Mouse (Mus musculus): ENCODE results near the gene Smarca4.

Smarca4 gene

GRCm38 (mm10) chr9:21670354-21670753 is 54.4 kb downstream of the Smarca4 start:
- DNase-seq, result no peak

GRCm38 (mm10) chr9:21671753-21672152 is 55.8 kb downstream of the Smarca4 start:
- DNase-seq, result peak in 1 of 2 experiments; percentile 55

GRCm38 (mm10) chr9:21677706-21678105 is 61.7 kb downstream of the Smarca4 start:
- no peak for DNase-seq

DNA sequence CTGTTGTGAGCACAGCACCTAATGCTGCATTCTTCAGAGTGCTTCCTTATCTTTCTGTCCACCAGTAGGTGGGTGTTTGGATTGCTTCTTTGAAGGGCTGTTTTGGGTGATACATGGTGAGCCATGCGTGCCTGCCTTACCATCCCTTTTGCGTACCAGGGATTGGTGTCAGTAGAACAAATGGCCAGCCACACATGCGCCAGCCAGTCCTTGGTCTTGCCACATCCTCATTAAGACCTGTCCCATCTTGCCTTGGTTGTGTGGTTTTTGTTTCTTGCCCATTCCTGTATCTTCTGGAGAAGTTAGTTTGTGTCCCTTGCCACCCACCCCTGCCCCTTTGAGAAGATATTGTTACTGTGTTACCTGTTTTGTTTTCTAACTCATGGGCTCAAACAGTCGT is 64.5 kb downstream of the Smarca4 start:
- DNase-seq, result no peak

GRCm38 (mm10) chr9:21682827-21683226 is 66.9 kb downstream of the Smarca4 start:
- no peak for DNase-seq

DNA sequence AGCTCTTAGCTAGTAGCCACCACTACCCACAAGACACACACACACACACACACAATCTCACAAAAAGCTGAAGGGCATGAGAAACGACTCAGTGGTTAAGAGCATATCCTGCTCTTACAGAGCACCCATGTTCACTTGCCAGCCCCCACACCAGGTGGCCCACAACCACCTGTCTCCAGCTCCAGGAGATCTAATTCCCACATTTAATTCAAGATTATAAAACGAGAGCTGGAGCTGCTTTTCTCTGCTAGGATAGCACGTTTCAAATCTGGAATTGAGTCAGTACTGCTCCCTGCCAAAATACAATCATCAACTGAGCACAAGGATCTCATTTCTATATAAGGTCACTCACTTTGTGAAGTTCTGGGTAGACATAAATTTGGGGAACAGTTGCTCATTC is 67.9 kb downstream of the Smarca4 start:
- DNase-seq, result no peak

DNA sequence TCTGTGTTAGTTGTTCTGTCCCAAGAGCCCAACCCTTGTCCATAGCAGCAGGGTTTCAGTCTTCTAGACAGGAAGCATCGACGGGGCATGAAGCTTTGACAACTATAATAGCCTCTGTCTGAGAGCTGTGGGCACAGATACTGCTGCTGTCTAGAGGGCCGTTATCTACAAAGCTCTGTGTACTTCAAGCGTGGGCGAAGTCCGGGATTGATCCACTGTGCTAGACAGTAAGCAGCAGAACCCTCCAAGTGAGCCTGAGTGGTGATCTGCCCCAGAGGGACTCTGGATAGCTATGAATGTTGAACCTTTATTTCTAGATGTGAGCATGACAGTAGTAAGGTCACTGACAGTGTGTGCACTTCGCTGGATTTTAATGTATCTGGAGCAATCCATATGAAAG is 72.6 kb downstream of the Smarca4 start:
- DNase-seq, result no peak

- DNase-seq, result peak; percentile 66 to 85
Observed at GRCm38 (mm10) chr9:21690031-21690430, 74.1 kb downstream of the Smarca4 start.

DNA sequence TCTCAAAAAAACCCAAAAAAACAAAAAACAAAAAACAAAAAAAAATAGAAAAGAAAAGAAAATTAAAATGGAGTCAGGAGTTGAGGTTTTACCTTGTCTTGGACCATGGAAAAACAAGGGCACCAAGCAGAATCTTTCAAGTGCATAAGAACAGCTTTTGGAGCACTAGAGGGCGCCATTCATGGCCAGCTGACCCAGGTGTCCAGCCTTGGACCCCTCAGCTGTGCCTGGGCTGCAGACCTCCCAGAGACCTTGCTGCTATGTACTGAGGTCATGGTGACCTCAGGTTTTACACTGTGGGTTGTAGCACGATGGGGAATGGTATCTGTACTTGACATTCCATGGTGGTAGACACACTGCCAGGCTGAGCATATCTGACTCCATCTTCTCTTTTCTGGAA is 75.9 kb downstream of the Smarca4 start:
- DNase-seq, result peak in 1 of 2 experiments; percentile 70

DNA sequence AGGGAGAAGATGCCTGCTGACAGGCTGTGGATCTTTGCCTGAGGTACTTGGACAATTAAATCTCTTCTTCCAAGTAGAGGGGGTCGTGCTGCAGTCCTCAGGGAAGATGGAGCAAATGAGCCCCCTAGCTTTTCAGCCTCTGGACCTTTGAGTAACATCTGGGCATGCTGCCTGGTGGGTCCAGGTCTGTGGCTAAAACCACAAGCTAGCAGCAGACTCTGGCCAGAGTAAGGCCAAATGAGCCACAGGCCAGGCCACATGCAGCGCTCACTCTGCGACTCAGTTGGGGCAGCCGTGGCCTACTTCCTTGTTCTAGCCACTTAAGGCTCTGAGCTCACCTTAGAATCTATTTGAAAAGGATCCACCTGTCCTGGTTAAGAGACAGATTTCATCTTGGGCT is 76.5 kb downstream of the Smarca4 start:
- DNase-seq, result no peak

DNA sequence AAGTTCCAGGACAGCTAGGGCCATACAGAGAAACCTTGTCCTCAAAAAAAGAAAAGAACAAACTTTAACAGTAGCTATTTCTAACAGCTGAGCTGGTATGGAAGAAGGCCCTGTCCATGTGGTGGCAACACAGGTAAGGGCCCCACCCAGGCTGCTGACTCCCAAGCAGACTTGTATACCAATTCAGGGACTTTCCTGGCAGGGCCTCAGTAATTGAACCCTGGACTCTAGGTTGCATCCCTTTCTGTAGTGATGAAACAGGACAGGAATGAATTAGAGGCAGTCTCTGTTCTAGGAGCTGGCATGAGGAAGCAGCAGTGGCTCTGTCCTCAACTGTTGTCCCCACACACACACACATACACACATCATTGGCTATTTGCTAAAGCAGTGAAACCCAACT is 78.1 kb downstream of the Smarca4 start:
- no peak for DNase-seq

GRCm38 (mm10) chr9:21695229-21695792 is 79.3 kb downstream of the Smarca4 start:
- no peak for DNase-seq

DNA sequence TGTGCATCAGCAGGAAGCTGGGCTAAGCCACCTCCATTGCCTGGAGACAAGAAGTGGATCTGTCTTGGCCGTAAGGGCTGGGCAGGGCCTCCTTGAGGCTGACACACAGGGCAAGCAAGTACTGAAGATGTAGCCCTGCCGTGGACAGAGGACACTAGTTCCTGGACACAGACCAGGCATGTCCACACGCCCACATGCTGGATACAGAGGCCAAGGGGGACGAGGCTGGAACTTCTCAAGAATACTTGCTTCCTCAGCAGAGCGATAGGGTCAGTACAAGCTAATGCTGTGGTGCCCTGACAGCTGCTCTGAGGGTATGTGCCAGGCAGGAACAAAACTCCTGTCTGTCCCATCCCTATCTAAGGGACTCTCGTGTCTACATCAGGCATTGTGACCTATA is 81.2 kb downstream of the Smarca4 start:
- DNase-seq, result peak; percentile 37 to 63

DNA sequence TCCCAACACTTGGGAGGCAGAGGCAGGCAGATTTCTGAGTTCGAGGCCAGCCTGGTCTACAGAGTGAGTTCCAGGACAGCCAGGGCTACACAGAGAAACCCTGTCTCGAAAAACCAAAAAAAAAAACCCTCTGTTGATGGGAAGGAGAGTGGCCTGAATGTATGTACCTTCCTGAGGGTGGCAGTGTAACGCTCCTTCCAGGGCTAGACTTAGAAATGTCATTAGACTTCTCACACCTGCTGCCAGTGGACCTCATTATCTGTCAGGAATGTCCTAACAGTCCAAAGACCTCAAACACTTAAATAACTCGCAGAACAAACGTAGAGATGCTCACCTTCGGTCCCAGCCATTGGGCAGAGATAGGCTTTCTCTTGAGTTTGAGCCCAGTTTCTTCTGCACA is 83.3 kb downstream of the Smarca4 start:
- DNase-seq, result peak in 1 of 2 experiments; percentile 22

GRCm38 (mm10) chr9:21701091-21701490 is 85.1 kb downstream of the Smarca4 start:
- DNase-seq, result no peak

- DNase-seq, result no peak
Observed at GRCm38 (mm10) chr9:21703494-21703893, 87.5 kb downstream of the Smarca4 start.

DNA sequence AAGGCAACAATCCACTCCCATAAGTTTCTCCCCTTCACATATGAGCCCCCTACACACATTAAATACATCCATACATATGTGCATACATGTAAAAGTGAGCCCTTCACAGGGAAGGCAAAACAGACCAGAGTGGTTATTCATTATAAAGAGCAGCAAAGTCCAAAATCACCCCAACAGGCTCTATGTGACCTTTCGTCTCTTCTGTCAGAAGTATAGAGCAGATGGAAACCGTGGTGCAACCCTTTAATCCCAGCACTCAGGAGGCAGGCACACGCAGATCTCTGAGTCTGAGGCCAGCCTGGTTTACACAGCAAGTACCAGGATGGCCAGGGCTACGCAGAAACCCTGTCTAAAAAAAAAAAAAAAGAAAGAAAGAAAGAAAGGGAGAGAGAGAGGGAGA is 90.1 kb downstream of the Smarca4 start:
- no peak for DNase-seq

DNA sequence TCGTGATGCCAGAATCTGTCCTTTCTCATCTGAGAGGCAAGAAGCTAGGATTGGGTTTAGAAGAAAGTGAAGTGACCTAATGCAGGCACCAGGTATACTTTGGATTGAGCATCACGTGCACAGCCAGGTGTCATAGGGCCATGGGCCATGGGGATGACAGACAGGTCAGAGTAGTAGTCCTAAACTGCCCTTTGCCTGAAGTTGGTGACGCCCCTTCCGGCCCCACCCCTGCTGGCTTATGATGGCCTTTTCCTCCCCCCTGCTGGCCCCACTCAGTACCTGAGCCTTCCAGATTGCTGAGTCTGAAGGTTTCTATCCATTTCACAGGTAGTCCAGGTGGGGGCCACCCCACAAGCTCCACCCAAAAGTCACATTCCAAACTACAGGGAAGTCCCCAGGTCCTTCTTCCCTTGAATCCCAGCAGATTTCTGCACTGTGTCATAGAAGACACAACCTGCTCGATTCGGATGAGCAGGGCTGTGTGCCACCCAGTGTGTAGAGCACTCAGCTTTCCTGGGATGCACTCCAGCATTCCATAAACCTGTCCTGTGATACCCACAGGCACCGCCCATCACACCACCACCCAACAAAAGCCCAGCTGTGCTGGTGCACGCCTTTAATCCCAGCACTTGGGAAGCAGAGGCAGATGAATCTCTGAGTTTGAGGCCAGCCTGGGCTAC is 90.8 kb downstream of the Smarca4 start:
- DNase-seq, result peak; percentile 30 to 77

DNA sequence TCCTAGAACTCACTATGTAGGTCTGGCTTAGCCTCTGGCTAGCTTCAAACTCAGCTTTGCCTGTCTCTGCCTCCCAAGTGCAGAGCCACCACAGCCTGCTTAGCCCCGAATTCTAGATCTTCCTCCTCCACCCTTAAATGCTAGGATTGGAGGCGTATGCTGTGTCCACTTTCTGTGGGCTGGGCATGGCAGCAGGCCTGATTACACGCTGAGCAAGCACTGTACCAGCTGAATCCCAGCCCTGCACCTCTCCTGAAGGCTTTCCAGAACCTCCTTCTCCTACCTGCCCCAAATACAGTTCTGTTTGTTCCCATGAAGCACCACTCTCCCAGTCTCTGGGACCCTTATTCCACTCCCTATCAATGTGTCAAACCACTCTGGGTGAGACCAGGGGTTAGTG is 93.4 kb downstream of the Smarca4 start:
- no peak for DNase-seq

DNA sequence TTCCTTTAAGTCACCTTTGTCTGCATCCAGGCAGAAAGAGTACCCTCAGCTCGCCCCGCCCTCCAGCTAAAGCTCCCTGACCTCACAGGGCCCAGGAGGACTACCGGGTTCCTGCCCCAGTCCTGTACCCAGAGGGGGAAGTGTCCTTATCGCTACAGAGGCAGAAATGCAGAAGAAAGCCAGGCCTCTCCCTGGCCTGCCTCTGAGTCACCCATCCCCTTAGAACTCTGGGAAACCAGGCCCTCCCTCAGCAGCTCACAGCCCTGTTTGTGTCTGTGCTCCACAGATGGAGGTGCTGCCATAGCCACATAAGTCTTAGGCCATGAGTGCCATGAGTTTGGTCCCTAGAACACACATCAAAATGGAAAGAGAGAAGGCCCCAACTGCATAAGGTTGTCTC is 99.3 kb downstream of the Smarca4 start:
- no peak for DNase-seq

DNA sequence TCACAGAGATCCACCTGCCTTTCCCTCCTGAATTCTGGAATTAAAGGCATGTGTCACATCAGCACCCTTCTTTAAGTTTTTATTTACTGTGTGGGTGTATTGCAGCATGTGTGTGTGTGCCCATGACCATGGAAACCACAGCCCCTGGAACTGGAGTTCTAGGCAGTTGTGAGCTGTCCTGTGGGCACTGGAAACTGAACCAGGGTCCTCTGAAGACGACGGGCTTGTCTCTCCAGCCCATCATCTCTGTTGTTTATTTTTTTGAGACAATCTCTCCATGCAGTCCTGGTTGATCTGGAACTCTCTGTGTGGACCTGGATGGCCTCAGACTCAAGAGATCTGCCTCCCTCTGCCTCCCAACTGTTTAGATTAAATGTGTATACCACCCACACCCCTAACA is 101.0 kb downstream of the Smarca4 start:
- DNase-seq, result no peak

DNA sequence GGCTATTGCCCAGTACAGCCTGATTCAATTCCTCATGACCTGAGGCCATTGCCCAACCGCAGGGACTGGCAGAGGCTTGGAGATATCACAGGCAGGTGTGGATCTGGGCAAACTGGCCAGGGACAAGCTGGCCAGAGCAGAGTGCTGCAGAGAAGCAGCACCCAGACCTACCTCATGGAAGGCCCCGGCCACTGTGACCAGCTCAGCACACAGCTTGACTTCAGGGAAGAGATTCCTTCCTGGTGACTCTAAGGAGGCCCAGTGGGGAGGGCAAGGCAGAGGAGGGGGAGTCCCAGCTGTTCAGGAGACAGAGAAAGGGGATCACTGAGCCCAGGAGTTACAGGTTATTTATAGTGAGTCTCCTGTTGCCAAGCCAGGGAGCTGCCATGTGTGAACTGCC is 105.1 kb downstream of the Smarca4 start:
- DNase-seq, result no peak

DNA sequence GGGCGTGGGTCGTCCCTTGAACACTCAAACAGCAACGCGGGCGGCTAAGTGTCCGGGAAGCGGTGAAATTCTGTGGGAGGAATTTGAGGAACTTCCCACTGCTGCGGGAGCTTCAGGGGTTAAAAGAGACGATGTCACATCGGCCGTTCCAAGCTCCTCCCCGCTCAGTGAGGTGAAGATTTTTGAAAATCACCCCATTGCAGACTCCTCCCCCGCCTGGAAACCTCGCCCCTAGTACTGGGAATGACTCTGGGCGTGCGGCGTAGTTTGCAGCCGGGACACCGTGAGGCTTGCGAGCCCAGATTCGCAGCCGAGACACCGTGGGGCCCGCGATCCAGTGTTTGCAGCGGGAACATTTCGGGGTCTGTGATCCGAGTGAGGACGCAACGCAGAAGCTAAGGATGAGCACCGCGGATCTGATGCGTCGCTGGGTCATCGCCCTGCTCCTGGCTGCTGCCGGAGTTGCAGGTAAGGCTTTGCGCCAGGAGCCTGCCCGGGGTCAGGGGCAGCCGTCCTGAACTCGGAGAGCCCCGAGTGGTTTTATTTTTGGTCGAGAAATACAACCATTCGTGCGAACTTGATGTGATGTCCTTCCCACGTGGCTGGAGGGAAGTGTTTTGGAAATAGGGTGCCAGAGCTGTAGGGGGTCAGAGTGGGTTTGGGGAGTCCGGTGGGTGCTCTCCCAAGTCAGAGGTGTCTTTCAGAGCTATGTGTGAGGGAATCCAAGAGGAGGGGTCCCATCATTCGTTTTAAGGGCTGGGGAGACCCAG is 107.6 kb downstream of the Smarca4 start, which contains the start of gene Ldlr:
TSS of gene Ldlr (plus strand) at position 107 of the 770 bp plus-strand sequence.
- peak; percentile 84 to 89 for DNase-seq

GRCm38 (mm10) chr9:21724147-21724536 is 108.2 kb downstream of the Smarca4 start:
- DNase-seq, result peak; percentile 90 to 96

All from kidney, postnatal 25 days (tissue).